Mouse (Mus musculus) left cerebral cortex, adult 2 months (tissue): ENCODE measurements around the gene Trak2. TPM values are rescaled to one million over a fixed set of nuclear protein-coding genes. Genes with fewer than 3 reads are reported as not detected.

ENCODE experiments used
- DNase-seq, 2 experiments: peaks; one replicate each; pipeline ENCODE4 v3.0.0; 2021 to 2022; ENCODE audit warnings: low spot score in 2 of 2, mixed read lengths in 1 of 2; ENCODE audit errors: extremely low spot score in 1 of 2
- H3K27ac ChIP-seq: fragments of 200-600 bp; 2 replicates; pipeline ENCODE4 v1.8.1; 2022
- H3K4me3 ChIP-seq: fragments of 200-600 bp; 2 replicates; pipeline ENCODE4 v1.8.1; 2022
- CTCF ChIP-seq: fragments of 200-600 bp; IDR thresholded peaks from 2 replicates; pipeline ENCODE4 v1.8.1; 2022; ENCODE audit warnings: antibody characterized with exemption, mild to moderate bottlenecking, moderate library complexity
- intact Hi-C: fragments of 180-260 bp; cut with DNase I; formaldehyde crosslinking; loops from one replicate; pipeline ENCODE4 v1.15.1; 2025
- total RNA-seq, 2 experiments: library from RNA; stranded (reverse); gene quantifications; 2 replicates each; pipeline ENCODE4 v1.2.3; 2021

The Trak2 gene
- total RNA-seq, 2 experiments from 2014 or later, result 134 to 136 TPM

- DNase-seq, result no peak
- TF ChIP-seq CTCF, result no peak
- intact Hi-C loops, result no loop called here
Observed at GRCm38 (mm10) chr1:58952997-58953396, 20.2 kb downstream of the Trak2 start.

GRCm38 (mm10) chr1:58952526-58952925 lies 20.7 kb downstream of the Trak2 start:
- peak overlapping the region; percentile 15; the same call in 1 of the 2 replicates for H3K27ac ChIP-seq
- TF ChIP-seq CTCF, result no peak
- DNase-seq, result no peak
- H3K4me3 ChIP-seq, result no peak overlapping the region
- intact Hi-C loops, result no loop called here

More at GRCm38 (mm10) chr1:58952997-58953396, 20.2 kb downstream of the Trak2 start:
- Histone ChIP-seq H3K27ac (peak overlapping the region; percentile 15; the same call in 1 of the 2 replicates), H3K4me3 (no peak overlapping the region)

GRCm38 (mm10) chr1:58951841-58952240 lies 21.4 kb downstream of the Trak2 start:
- no peak overlapping the region for H3K4me3 ChIP-seq
- no peak for TF ChIP-seq CTCF
- no peak for DNase-seq
- intact Hi-C loops, result no loop called here
- H3K27ac ChIP-seq, result no peak overlapping the region

GRCm38 (mm10) chr1:58950899-58951648 lies 22.2 kb downstream of the Trak2 start:
- H3K4me3 ChIP-seq, result no peak overlapping the region
- DNase-seq, result no peak
- intact Hi-C loops, result no loop called here
- TF ChIP-seq CTCF, result no peak
- no peak overlapping the region for H3K27ac ChIP-seq

GRCm38 (mm10) chr1:58949561-58950106 lies 23.6 kb downstream of the Trak2 start:
- no peak for DNase-seq
- intact Hi-C loops, result no loop called here

GRCm38 (mm10) chr1:58946718-58947117 lies 26.5 kb downstream of the Trak2 start:
- no peak for DNase-seq
- Histone ChIP-seq H3K4me3 (no peak overlapping the region), H3K27ac (no peak overlapping the region)
- no peak for TF ChIP-seq CTCF
- intact Hi-C loops, result no loop called here

More at GRCm38 (mm10) chr1:58949561-58950106, 23.6 kb downstream of the Trak2 start:
- H3K4me3 ChIP-seq, result no peak overlapping the region
- no peak for TF ChIP-seq CTCF
- H3K27ac ChIP-seq, result no peak overlapping the region

- intact Hi-C loops, result no loop called here
- no peak for DNase-seq
- H3K4me3 ChIP-seq, result no peak overlapping the region
- H3K27ac ChIP-seq, result no peak overlapping the region
- TF ChIP-seq CTCF, result no peak
Observed at GRCm38 (mm10) chr1:58945960-58946670, 27.1 kb downstream of the Trak2 start.

GRCm38 (mm10) chr1:58945523-58945922 lies 27.7 kb downstream of the Trak2 start:
- intact Hi-C loops, result no loop called here
- TF ChIP-seq CTCF, result no peak
- Histone ChIP-seq H3K4me3 (no peak overlapping the region), H3K27ac (no peak overlapping the region)
- DNase-seq, result no peak

GRCm38 (mm10) chr1:58937606-58938099 lies 35.6 kb downstream of the Trak2 start:
- intact Hi-C loops, result no loop called here

GRCm38 (mm10) chr1:58936746-58937605 lies 36.3 kb downstream of the Trak2 start:
- no peak for DNase-seq
- intact Hi-C loops, result no loop called here

More at GRCm38 (mm10) chr1:58937606-58938099, 35.6 kb downstream of the Trak2 start:
- Histone ChIP-seq H3K27ac (no peak overlapping the region), H3K4me3 (no peak overlapping the region)
- DNase-seq, result no peak
- TF ChIP-seq CTCF, result no peak

GRCm38 (mm10) chr1:58926664-58927063 lies 46.6 kb downstream of the Trak2 start:
- intact Hi-C loops, result loop anchor here (10.0 kb wide), 1 partner anchor 48 kb away; the partner anchor contains the start of genes Stradb and Trak2

More at GRCm38 (mm10) chr1:58936746-58937605, 36.3 kb downstream of the Trak2 start:
- Histone ChIP-seq H3K27ac (0 out of 2 replicates have a peak overlapping the region, but pooled peaks have one; percentile 20), H3K4me3 (no peak overlapping the region)
- no peak for TF ChIP-seq CTCF

More at GRCm38 (mm10) chr1:58926664-58927063, 46.6 kb downstream of the Trak2 start:
- no peak for TF ChIP-seq CTCF
- DNase-seq, result no peak
- Histone ChIP-seq H3K4me3 (no peak overlapping the region), H3K27ac (no peak overlapping the region)
